Mouse (Mus musculus): Measurements from ENCODE around the gene Lrrc56. TPM values are rescaled to one million over a fixed set of nuclear protein-coding genes. Genes with fewer than 3 reads are reported as not detected.

The Lrrc56 gene
- polyA plus RNA-seq (2012; rRNA removed), result 15.8 TPM in 2 replicates

GRCm38 (mm10) chr7:141193948-141194347 lies at the start of gene Lrrc56, which contains the start of gene Hras:
Lrrc56 (plus strand) TSS chr7:141194157.
Hras (minus strand) TSS chr7:141194005.
- Histone ChIP-seq H3K4me1 (ENCODE audit: control insufficient read depth, insufficient read depth, low read length) (peaks cover 10% of the 10 kb centered on the region), H3K4me3 (replicated peaks; ENCODE audit: extremely low read depth, low read depth, low read length) (peak within 1 kb of the TSS; percentile 85)
- peak; percentile 95; the same call in 1 of the 2 replicates for TF ChIP-seq POLR2A (IDR thresholded peaks at IDR 0.05; ENCODE audit: borderline replicate concordance, extremely low read depth, low read depth, low read length)
- no peak for TF ChIP-seq CTCF (IDR thresholded peaks at IDR 0.05; ENCODE audit: insufficient read depth, low read length)
- peak; percentile 98 for DNase-seq
- under 1% methylated on average over 39 of the region's 39 CpGs for WGBS

- TF ChIP-seq CTCF (IDR thresholded peaks at IDR 0.05; ENCODE audit: insufficient read depth, low read length) (no peak), POLR2A (IDR thresholded peaks at IDR 0.05; ENCODE audit: borderline replicate concordance, extremely low read depth, low read depth, low read length) (no peak)
- Histone ChIP-seq H3K4me1 (ENCODE audit: control insufficient read depth, insufficient read depth, low read length) (no peaks in the 10 kb centered on the region), H3K4me3 (replicated peaks; ENCODE audit: extremely low read depth, low read depth, low read length) (no peak overlapping the region)
- 84% methylated on average over 3 of the region's 3 CpGs for WGBS
- DNase-seq, result no peak
Observed at GRCm38 (mm10) chr7:141144650-141145049, 49.3 kb upstream of the Lrrc56 start.

- no peak for DNase-seq
- Histone ChIP-seq H3K4me1 (ENCODE audit: control insufficient read depth, insufficient read depth, low read length) (no peaks in the 10 kb centered on the region), H3K4me3 (replicated peaks; ENCODE audit: extremely low read depth, low read depth, low read length) (no peak overlapping the region)
- 54% methylated on average over 1 of the region's 1 CpGs for WGBS
- TF ChIP-seq POLR2A (IDR thresholded peaks at IDR 0.05; ENCODE audit: borderline replicate concordance, extremely low read depth, low read depth, low read length) (no peak), CTCF (IDR thresholded peaks at IDR 0.05; ENCODE audit: insufficient read depth, low read length) (no peak)
Observed at GRCm38 (mm10) chr7:141145403-141145802, 48.6 kb upstream of the Lrrc56 start.

GRCm38 (mm10) chr7:141146043-141146595 lies 47.8 kb upstream of the Lrrc56 start:
- 90% methylated on average over 12 of the region's 12 CpGs for WGBS
- no peak for DNase-seq
- no peaks in the 10 kb centered on the region for H3K4me1 ChIP-seq (ENCODE audit: control insufficient read depth, insufficient read depth, low read length)
- H3K4me3 ChIP-seq (replicated peaks; ENCODE audit: extremely low read depth, low read depth, low read length), result no peak overlapping the region
- TF ChIP-seq CTCF (IDR thresholded peaks at IDR 0.05; ENCODE audit: insufficient read depth, low read length), result no peak
- TF ChIP-seq POLR2A (IDR thresholded peaks at IDR 0.05; ENCODE audit: borderline replicate concordance, extremely low read depth, low read depth, low read length), result no peak

- WGBS, result 82% methylated on average over 6 of the region's 6 CpGs
- no peak for TF ChIP-seq CTCF (IDR thresholded peaks at IDR 0.05; ENCODE audit: insufficient read depth, low read length)
- no peak for TF ChIP-seq POLR2A (IDR thresholded peaks at IDR 0.05; ENCODE audit: borderline replicate concordance, extremely low read depth, low read depth, low read length)
- Histone ChIP-seq H3K4me1 (ENCODE audit: control insufficient read depth, insufficient read depth, low read length) (no peaks in the 10 kb centered on the region), H3K4me3 (replicated peaks; ENCODE audit: extremely low read depth, low read depth, low read length) (no peak overlapping the region)
- DNase-seq, result no peak
Observed at GRCm38 (mm10) chr7:141147044-141147443, 46.9 kb upstream of the Lrrc56 start.

- H3K4me3 ChIP-seq (replicated peaks; ENCODE audit: extremely low read depth, low read depth, low read length), result no peak overlapping the region
- no peaks in the 10 kb centered on the region for H3K4me1 ChIP-seq (ENCODE audit: control insufficient read depth, insufficient read depth, low read length)
- no peak for DNase-seq
- TF ChIP-seq CTCF (IDR thresholded peaks at IDR 0.05; ENCODE audit: insufficient read depth, low read length), result no peak
- no peak for TF ChIP-seq POLR2A (IDR thresholded peaks at IDR 0.05; ENCODE audit: borderline replicate concordance, extremely low read depth, low read depth, low read length)
- WGBS, result 56% methylated on average over 4 of the region's 4 CpGs
Observed at GRCm38 (mm10) chr7:141148639-141149038, 45.3 kb upstream of the Lrrc56 start.

- 71% methylated on average over 9 of the region's 9 CpGs for WGBS
- TF ChIP-seq CTCF (IDR thresholded peaks at IDR 0.05; ENCODE audit: insufficient read depth, low read length) (no peak), POLR2A (IDR thresholded peaks at IDR 0.05; ENCODE audit: borderline replicate concordance, extremely low read depth, low read depth, low read length) (no peak)
- no peak overlapping the region for H3K4me3 ChIP-seq (replicated peaks; ENCODE audit: extremely low read depth, low read depth, low read length)
- DNase-seq, result no peak
- no peaks in the 10 kb centered on the region for H3K4me1 ChIP-seq (ENCODE audit: control insufficient read depth, insufficient read depth, low read length)
Observed at GRCm38 (mm10) chr7:141155362-141155761, 38.6 kb upstream of the Lrrc56 start.

GRCm38 (mm10) chr7:141164397-141164796 lies 29.6 kb upstream of the Lrrc56 start:
- WGBS, result 82% methylated on average over 7 of the region's 7 CpGs
- peaks cover 8% of the 10 kb centered on the region for H3K4me1 ChIP-seq (ENCODE audit: control insufficient read depth, insufficient read depth, low read length)
- TF ChIP-seq POLR2A (IDR thresholded peaks at IDR 0.05; ENCODE audit: borderline replicate concordance, extremely low read depth, low read depth, low read length) (no peak), CTCF (IDR thresholded peaks at IDR 0.05; ENCODE audit: insufficient read depth, low read length) (no peak)
- DNase-seq, result no peak
- H3K4me3 ChIP-seq (replicated peaks; ENCODE audit: extremely low read depth, low read depth, low read length), result no peak overlapping the region

GRCm38 (mm10) chr7:141164850-141165249 lies 29.1 kb upstream of the Lrrc56 start:
- H3K4me1 ChIP-seq (ENCODE audit: control insufficient read depth, insufficient read depth, low read length), result peaks cover 12% of the 10 kb centered on the region
- no peak for DNase-seq
- no peak for TF ChIP-seq CTCF (IDR thresholded peaks at IDR 0.05; ENCODE audit: insufficient read depth, low read length)
- no peak overlapping the region for H3K4me3 ChIP-seq (replicated peaks; ENCODE audit: extremely low read depth, low read depth, low read length)
- 60% methylated on average over 6 of the region's 6 CpGs for WGBS

GRCm38 (mm10) chr7:141167901-141168517 lies 25.9 kb upstream of the Lrrc56 start:
- TF ChIP-seq CTCF (IDR thresholded peaks at IDR 0.05; ENCODE audit: insufficient read depth, low read length) (no peak), POLR2A (IDR thresholded peaks at IDR 0.05; ENCODE audit: borderline replicate concordance, extremely low read depth, low read depth, low read length) (no peak; the same call in 1 of the 2 replicates)
- peak; percentile 41 for DNase-seq
- Histone ChIP-seq H3K4me3 (replicated peaks; ENCODE audit: extremely low read depth, low read depth, low read length) (peak overlapping the region; percentile 78), H3K4me1 (ENCODE audit: control insufficient read depth, insufficient read depth, low read length) (peaks cover 17% of the 10 kb centered on the region)
- 22% methylated on average over 7 of the region's 7 CpGs for WGBS

All from lung, adult 2 months (tissue).